Mouse (Mus musculus): Measurements from ENCODE around the gene Ipmk.

GRCm38 (mm10) chr10:71382109-71382508 is 34.5 kb downstream of the Ipmk start:
- TF ChIP-seq RCOR1 (conservative IDR thresholded peaks at IDR 0.05; ENCODE audit: low read depth, low read length) (no peak), POLR2A (IDR thresholded peaks at IDR 0.05; ENCODE audit: low read depth, low read length) (no peak), BHLHE40 (IDR thresholded peaks at IDR 0.05; ENCODE audit: low read depth, low read length) (no peak), NELFE (IDR thresholded peaks at IDR 0.05; ENCODE audit: low read depth, low read length) (no peak), USF1 (IDR thresholded peaks at IDR 0.05; ENCODE audit: low read depth, low read length) (no peak), E2F4 (IDR thresholded peaks at IDR 0.05; ENCODE audit: insufficient replicate concordance, low read depth, low read length) (no peak), GABPA (IDR thresholded peaks at IDR 0.05; ENCODE audit: insufficient replicate concordance, low read depth, low read length) (no peak)
